Mouse (Mus musculus) midbrain, embryonic 16.5 days (tissue): Measurements from ENCODE around the gene Hes2. TPM values are rescaled to one million over a fixed set of nuclear protein-coding genes. Genes with fewer than 3 reads are reported as not detected.

Experiments used
- ATAC-seq: fragments of 200-750 bp; cut with Nextera tagmentation; 2 replicates; pipeline ENCODE4 v1.8.0; 2017; ENCODE audit warnings: moderate TSS enrichment
- H3K27ac ChIP-seq: fragments of 300-500 bp; sonication (generic); 2 replicates; pipeline ENCODE4 v1.5.1; 2014; ENCODE audit warnings: mild to moderate bottlenecking, low read length, mixed read lengths
- H3K27me3 ChIP-seq: fragments of 300-500 bp; sonication (generic); 2 replicates; pipeline ENCODE4 v1.6.1; 2014; ENCODE audit warnings: low read depth, low read length, mixed read lengths; ENCODE audit not compliant: control insufficient read depth, insufficient read depth
- H3K36me3 ChIP-seq: fragments of 300-500 bp; sonication (generic); 2 replicates; pipeline ENCODE4 v1.6.1; 2014; ENCODE audit warnings: mild to moderate bottlenecking, low read length, moderate library complexity, mixed read lengths; ENCODE audit not compliant: control insufficient read depth, insufficient read depth
- H3K4me1 ChIP-seq: fragments of 300-500 bp; sonication (generic); 2 replicates; pipeline ENCODE4 v1.6.1; 2014; ENCODE audit warnings: mild to moderate bottlenecking, low read length, mixed read lengths; ENCODE audit not compliant: control insufficient read depth, insufficient read depth
- H3K4me2 ChIP-seq: fragments of 300-500 bp; sonication (generic); 2 replicates; pipeline ENCODE4 v1.6.1; 2014; ENCODE audit warnings: mild to moderate bottlenecking, low read length, mixed read lengths
- H3K4me3 ChIP-seq: fragments of 300-500 bp; sonication (generic); 2 replicates; pipeline ENCODE4 v1.5.1; 2014; ENCODE audit warnings: low read depth, mild to moderate bottlenecking, low read length, moderate library complexity, mixed read lengths
- H3K9ac ChIP-seq: fragments of 300-500 bp; sonication (generic); 2 replicates; pipeline ENCODE4 v1.6.1; 2014; ENCODE audit warnings: low read depth, low read length, mixed read lengths
- H3K9me3 ChIP-seq: fragments of 300-500 bp; sonication (generic); replicated peaks from 2 replicates; pipeline ENCODE4 v1.6.1; 2014; ENCODE audit warnings: mild to moderate bottlenecking, low read length, mixed read lengths; ENCODE audit not compliant: control insufficient read depth, poor library complexity, severe bottlenecking
- WGBS: fragments of 180-500 bp; shearing (Covaris S2); extraction: QIAGEN DNeasy Blood & Tissue Kit; methylation state at CpG from one replicate; pipeline ENCODE4 v1.1.7; 2014; 5-methylcytosine and 5-hydroxymethylcytosine counted together
- polyA plus RNA-seq: library from polyadenylated mRNA; unstranded; fragments of >200 nt; fragmentation: Nextera tagmentation; extraction: Ambion mirVana; gene quantifications from 2 replicates; pipeline ENCODE4 v1.2.1, GENCODE M21; 2015

Gene Hes2
- polyA plus RNA-seq, 1 experiment from 2014 or later = not detected

DNA sequence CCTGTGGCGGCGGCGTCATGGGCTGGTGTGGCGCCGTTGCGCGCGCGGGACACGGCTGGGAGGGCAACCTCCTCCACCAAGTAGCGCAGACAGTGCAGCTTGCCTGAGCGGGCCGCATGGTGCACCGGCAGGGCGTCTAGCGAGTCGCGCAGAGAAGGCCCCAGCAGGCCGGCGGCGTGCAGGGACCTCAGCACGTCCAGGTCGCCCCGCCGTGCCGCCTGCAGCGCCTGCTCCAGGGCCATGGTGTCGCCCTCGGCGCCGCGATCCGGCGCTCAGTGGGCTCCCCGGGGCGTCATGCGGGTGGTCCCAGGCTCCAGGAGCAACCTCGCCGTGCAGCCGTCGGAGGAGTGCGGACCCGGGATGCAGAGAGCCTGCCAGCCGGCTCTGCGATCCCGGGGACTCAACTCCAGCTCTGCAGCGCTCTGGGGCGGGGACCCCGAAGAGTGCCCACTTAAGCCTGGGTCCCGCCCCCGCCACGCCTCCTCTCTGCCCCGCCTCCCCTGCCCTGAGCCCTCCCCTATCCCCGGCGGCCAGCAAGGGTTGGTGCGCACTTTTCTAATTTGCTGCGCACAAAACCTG lies 6.6 kb upstream of the Hes2 start, which contains the start of gene Espn:
Gene Espn (minus strand): TSS at position 406 of the 579 bp plus-strand sequence.
- no peak within 1 kb of the TSS for H3K27ac ChIP-seq
- H3K36me3 ChIP-seq = no peaks in the 10 kb centered on the region
- no peaks in the 10 kb centered on the region for H3K9me3 ChIP-seq
- no peak within 1 kb of the TSS for H3K9ac ChIP-seq
- peak; percentile 39; the same call in 1 of the 2 replicates for ATAC-seq
- H3K4me3 ChIP-seq = peak within 1 kb of the TSS; percentile 14
- peaks cover 40% of the 10 kb centered on the region for H3K27me3 ChIP-seq
- under 1% methylated on average over 56 of the region's 57 CpGs for WGBS
- peaks cover 7% of the 10 kb centered on the region; the same call in 1 of the 2 replicates for H3K4me1 ChIP-seq
- peak within 1 kb of the TSS; percentile 33 for H3K4me2 ChIP-seq

DNA sequence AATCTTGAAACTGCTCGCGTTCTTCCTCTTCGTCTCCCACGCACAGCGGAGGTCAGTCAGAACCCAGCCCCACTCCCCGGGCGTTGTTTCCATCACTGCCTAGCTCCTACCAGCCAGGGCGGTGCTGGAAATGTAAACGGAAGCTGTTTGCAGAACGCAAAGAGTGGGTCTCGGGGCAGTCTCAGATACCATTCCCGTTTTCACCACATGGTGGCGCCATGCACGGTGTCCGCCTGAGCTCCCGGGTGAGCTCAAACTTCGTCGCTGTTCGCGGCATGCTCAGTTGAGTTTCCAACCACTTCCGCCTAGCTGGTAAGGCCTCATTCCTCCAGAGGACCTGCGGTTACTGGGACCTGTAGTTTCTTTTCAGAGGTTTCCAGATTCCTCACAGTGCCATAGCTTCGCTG lies 4.9 kb upstream of the Hes2 start:
- H3K4me1 ChIP-seq = peaks cover 12% of the 10 kb centered on the region; the same call in 1 of the 2 replicates
- no peaks in the 10 kb centered on the region for H3K36me3 ChIP-seq
- H3K4me3 ChIP-seq = peak overlapping the region; percentile 18; the same call in 1 of the 2 replicates
- no peak for ATAC-seq
- peaks cover 57% of the 10 kb centered on the region for H3K27me3 ChIP-seq
- peak overlapping the region; percentile 41 for H3K4me2 ChIP-seq
- no peak overlapping the region for H3K27ac ChIP-seq
- peak overlapping the region; percentile 10; the same call in 1 of the 2 replicates for H3K9ac ChIP-seq
- no peaks in the 10 kb centered on the region for H3K9me3 ChIP-seq
- WGBS = 1% methylated on average over 23 of the region's 23 CpGs

DNA sequence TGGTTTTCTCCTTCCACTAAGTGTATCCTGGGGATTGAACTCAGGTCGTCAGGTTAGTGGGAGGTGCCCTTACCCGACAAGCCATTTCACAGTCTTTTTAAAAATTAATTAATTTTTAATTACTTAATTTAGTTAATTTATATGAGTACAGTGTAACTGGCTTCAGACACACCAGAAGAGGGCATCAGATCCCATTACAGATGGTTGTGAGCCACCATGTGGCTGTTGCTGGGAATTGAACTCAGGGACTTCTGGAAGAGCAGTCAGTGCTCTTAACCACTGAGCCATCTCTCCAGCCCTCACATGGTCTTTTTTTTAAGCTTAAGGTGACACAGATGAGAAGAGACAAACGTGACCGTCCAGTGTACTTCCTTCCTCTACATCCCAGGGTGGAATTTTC lies 3.6 kb upstream of the Hes2 start:
- 70% methylated on average over 4 of the region's 4 CpGs for WGBS
- Histone ChIP-seq H3K9me3 (no peaks in the 10 kb centered on the region), H3K4me2 (no peak overlapping the region), H3K4me1 (peaks cover 21% of the 10 kb centered on the region), H3K4me3 (no peak overlapping the region), H3K27me3 (peaks cover 70% of the 10 kb centered on the region), H3K27ac (no peak overlapping the region), H3K36me3 (no peaks in the 10 kb centered on the region), H3K9ac (no peak overlapping the region)
- no peak for ATAC-seq

DNA sequence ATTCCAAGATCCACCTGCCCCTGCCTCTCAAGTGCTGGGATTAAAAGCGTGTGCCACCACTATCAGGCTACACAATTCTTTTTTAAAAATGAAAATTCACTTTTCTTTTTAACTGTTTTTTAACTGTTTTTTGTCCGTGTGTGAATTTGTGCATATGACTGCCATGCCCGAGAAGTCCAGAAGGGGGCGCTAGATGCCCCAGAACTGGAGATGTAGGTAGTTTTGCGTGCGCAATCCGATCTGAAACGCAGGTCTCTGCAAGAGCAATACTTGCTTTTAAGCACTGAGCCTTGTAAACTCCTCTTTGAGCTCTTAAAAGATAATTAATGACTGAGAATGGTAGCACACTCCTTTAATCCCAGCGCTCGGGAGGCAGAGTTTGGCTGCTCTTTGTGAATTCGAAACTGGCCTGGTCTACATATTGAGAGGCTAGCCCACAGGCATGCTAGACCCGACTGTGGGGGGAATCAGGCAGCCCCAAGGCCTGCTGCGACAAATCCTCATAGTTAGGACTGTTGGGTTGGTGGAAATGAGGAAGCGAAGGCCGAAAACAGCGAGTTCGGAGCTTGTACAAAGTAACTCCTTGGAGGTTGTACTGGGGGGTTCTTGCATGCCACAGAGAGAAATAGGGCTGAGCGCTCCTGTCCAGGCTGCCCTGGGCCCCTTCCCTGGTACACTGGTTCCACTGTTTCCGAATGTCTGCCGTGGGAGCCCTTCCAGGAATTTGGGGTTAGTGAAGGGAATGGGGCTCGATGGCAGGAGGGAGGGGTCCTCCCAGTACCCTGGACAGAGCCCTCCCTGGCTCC lies 685 bp upstream of the Hes2 start:
- ATAC-seq = no peak
- Histone ChIP-seq H3K27me3 (peaks cover 68% of the 10 kb centered on the region), H3K4me3 (no peak overlapping the region), H3K9ac (no peak overlapping the region), H3K9me3 (no peaks in the 10 kb centered on the region), H3K4me1 (peaks cover 17% of the 10 kb centered on the region), H3K27ac (no peak overlapping the region), H3K36me3 (no peaks in the 10 kb centered on the region), H3K4me2 (no peak overlapping the region)
- WGBS = 16% methylated on average over 21 of the region's 21 CpGs

DNA sequence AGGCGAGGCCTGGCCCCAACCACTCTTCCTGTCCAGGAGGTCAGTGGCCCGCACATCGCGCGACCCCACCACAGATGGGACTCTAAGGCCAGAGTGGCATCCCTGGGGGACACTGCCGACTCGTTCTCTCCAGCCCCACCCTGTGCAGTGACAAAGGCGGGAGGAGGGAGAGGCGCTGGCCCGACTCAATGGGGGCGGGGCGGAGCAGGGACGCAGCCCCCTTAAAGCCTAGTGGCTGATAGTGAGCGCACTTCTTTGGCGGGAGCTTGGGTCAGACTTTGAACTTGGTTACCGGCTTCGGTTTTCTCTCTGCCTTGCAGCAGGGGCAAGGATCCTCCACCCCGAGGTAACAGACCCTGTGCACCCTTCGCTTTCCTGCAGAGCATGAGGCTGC lies 615 bp downstream of the Hes2 start:
- ATAC-seq = no peak
- H3K27me3 ChIP-seq = peaks cover 57% of the 10 kb centered on the region
- no peaks in the 10 kb centered on the region for H3K9me3 ChIP-seq
- H3K36me3 ChIP-seq = no peaks in the 10 kb centered on the region
- peak overlapping the region; percentile 12; the same call in 1 of the 2 replicates for H3K4me3 ChIP-seq
- under 1% methylated on average over 19 of the region's 19 CpGs for WGBS
- H3K4me1 ChIP-seq = peaks cover 13% of the 10 kb centered on the region
- H3K4me2 ChIP-seq = peak overlapping the region; percentile 2; the same call in 1 of the 2 replicates
- no peak overlapping the region for H3K27ac ChIP-seq
- no peak overlapping the region for H3K9ac ChIP-seq

DNA sequence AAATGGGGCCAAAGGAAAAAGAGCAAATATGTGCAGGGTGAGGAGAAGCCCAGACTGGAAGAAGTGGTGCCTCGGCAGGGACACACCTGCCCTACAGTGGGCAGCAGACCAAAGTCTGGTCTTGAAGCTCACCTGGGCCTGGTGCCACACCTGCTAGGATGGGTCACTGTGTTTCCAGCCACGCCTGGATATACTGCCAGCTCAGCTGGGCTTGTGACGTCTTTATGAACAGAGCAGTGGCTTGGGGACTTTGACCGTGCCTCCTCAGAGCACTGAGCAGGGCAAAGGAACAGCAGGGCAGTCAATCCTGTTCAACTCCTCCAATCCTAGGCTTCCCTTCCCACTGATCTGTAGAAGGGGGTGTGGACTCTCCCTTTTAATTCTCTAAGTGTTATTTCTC lies 2.1 kb downstream of the Hes2 start:
- Histone ChIP-seq H3K9me3 (no peaks in the 10 kb centered on the region), H3K4me3 (no peak overlapping the region), H3K27ac (no peak overlapping the region), H3K4me2 (no peak overlapping the region), H3K4me1 (peaks cover 13% of the 10 kb centered on the region), H3K27me3 (peaks cover 57% of the 10 kb centered on the region), H3K9ac (no peak overlapping the region), H3K36me3 (no peaks in the 10 kb centered on the region)
- no peak for ATAC-seq
- 36% methylated on average over 4 of the region's 4 CpGs for WGBS

DNA sequence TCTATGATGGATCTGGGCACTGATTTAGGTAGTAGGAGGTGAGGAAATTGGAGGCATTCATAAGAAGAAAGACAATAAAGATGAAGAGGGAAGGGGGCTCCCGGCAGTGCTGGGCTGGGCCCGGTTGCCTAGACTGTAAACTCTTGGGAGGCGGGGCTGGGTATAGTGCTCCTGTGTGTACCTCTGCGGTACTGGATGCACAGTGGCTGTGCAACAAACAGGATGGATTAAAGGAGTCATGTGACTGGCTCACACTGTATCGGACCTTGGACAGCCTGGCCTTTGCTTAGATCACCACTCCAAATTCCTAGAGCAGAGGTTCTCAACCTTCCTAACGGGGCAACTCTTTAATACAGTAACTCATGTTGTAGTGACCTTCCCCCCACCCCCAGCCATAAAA lies 2.9 kb downstream of the Hes2 start:
- Histone ChIP-seq H3K4me3 (no peak overlapping the region), H3K9me3 (no peaks in the 10 kb centered on the region), H3K27me3 (peaks cover 57% of the 10 kb centered on the region), H3K27ac (no peak overlapping the region), H3K4me2 (no peak overlapping the region), H3K4me1 (peaks cover 13% of the 10 kb centered on the region), H3K36me3 (no peaks in the 10 kb centered on the region), H3K9ac (no peak overlapping the region)
- WGBS = 73% methylated on average over 6 of the region's 6 CpGs
- ATAC-seq = no peak

DNA sequence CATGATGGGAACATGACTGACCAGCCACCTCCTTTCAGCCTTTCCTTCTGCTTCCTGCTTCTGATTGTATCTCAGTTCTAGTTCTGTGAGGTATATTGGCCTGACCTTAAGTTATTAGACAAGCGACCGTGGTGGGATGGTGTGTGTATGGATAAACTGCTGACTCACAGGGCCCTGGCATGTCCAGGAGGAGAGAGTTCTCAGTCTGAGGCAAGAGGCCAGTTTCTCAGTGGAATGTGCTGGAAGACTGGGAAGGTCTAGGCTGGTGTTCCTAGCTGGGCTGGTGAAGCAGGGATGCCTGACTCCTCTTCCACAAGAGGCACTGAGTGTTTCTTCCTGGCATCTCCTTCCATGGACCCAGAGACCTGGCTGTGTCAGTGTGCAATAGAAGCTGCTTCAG lies 4.1 kb downstream of the Hes2 start:
- Histone ChIP-seq H3K9ac (no peak overlapping the region), H3K27me3 (peaks cover 49% of the 10 kb centered on the region), H3K4me1 (peaks cover 13% of the 10 kb centered on the region), H3K4me2 (no peak overlapping the region), H3K27ac (no peak overlapping the region), H3K4me3 (no peak overlapping the region), H3K36me3 (no peaks in the 10 kb centered on the region), H3K9me3 (no peaks in the 10 kb centered on the region)
- ATAC-seq = no peak
- WGBS = 90% methylated on average over 2 of the region's 2 CpGs
